Mouse (Mus musculus): ENCODE data around the gene Slc17a7.
A peak's percentile ranks its signal among the peaks of the same experiment; 100 is the strongest.
"Not testable (repeated sequence)": the region's sequence is repeated elsewhere in the genome, so short reads cannot be mapped to it uniquely, and the experiment has no call there.

Slc17a7 gene

GRCm38 (mm10) chr7:45154096-45154992 is 9.4 kb upstream of the Slc17a7 start, which contains the start of the genes Pih1d1 and Aldh16a1:
TSS of gene Pih1d1 (plus strand) at chr7:45154303.
TSS of gene Aldh16a1 (minus strand) at chr7:45154584.
- peak; percentile 95 for DNase-seq (ENCODE audit: low spot score)

DNA sequence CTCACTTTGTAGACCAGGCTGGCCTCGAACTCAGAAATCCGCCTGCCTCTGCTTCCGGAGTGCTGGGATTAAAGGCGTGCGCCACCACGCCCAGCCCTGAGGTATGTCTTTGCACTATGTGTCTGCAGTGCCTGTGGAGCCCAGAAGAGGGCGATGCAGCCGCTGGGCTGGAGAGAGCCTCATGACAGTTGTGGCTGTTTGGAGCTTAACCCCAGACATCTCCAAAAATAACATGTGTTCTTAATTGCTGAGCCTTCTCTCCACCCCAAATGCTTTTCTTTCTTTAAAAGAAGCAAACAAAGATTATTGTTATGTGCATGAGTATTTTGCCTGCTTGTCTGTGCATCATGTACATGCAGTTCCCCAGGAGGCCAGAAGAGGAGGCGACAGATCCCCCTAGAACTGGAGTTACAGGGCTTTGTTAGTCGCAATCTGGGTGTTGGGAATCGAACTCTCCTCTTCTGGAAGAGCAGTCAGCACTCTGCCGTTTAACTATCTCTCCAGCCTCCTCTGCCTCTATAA is 8.7 kb upstream of the Slc17a7 start:
- DNase-seq (ENCODE audit: low spot score) = peak; percentile 52

- no peak for DNase-seq (ENCODE audit: low spot score)
These were observed 8.2 kb upstream of the Slc17a7 start for GRCm38 (mm10) chr7:45155590-45155989.

DNA sequence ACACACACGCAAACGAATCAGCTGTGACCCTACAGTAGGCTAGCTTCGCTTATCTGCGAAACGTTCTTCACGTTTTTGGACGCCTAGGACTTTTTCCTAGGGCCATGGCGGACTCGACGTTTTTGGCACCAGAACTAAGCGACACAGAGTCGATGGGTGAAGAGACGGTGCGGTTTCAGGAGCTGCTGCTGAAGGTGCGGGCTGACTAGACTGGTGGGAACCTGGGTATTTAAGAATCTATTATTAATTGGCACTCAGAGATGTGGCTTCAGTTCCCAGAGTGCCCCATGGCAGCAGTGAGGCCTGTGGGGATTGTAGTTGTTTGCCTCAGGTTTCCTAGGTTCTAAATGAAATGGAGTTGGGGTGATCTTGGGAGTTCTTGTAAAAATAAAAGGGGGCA is 7.5 kb upstream of the Slc17a7 start:
- DNase-seq (ENCODE audit: low spot score) = no peak

DNA sequence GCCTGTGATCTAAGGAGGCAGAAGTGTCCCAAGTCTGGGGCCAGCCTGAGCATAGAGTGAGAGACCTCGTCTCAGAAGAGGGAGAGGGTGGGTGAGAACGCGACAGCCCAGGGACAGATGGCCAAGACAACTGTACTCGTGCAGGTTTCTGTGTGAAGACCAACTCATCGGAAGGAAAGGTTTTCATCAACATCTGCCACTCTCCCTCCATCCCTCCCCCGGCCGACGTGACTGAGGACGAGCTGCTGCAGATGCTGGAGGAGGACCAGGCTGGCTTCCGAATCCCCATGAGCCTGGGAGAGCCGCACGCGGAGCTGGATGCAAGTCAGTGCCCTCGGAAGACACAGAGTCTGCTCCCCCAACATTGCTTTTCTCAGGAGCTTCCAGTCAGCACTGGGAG is 6.3 kb upstream of the Slc17a7 start:
- DNase-seq (ENCODE audit: low spot score) = no peak

- no peak for DNase-seq (ENCODE audit: low spot score)
These were observed 4.8 kb upstream of the Slc17a7 start for GRCm38 (mm10) chr7:45158991-45159390.

DNA sequence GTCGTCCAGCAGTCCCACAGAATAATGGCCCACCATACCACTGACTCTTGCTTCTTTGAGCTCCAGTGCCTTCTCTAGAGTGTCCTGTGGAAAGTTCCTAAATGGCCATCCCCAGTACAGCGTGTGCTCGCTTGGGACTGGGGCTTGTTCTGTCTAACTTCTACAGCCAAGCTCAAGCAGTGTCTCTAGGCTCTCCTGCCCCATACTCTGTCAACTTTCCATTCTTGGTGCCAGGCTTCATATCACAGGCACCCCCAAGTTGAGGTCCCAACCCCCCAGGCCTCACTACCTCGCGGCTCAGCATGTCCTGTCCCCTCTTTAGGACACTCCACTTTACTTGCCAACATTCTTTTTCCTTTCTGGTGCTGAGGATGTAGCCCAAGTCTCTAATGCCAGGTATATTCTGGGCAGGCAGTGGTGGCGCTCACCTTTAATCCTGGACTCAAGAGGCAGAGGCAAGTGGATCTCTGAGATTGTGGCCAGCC is 3.4 kb upstream of the Slc17a7 start:
- no peak for DNase-seq (ENCODE audit: low spot score)

DNA sequence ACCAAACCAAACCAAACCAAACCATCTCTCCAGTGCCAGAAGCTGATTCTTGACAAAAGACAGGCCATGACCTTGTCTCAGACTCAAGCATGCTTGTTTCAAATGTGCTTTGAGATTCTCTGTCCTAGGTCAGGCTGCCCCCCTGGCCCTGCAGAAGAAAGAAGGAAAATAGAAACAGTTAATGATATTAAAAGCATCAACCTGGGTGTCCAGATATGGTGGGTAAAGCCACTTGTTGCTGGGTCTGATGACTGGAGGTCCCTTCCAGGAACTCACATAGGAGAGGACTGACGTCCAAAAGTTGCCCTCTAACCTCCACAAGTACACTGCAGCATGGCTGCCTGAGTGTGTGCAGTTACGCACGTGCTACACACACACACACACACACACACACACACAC is 2.9 kb upstream of the Slc17a7 start:
- no peak for DNase-seq (ENCODE audit: low spot score)

GRCm38 (mm10) chr7:45161612-45162473 is 1.9 kb upstream of the Slc17a7 start:
- DNase-seq (ENCODE audit: low spot score) = peak; percentile 88

GRCm38 (mm10) chr7:45162551-45162950 is 1.2 kb upstream of the Slc17a7 start:
- DNase-seq (ENCODE audit: low spot score) = no peak

GRCm38 (mm10) chr7:45162996-45163615 is 643 bp upstream of the Slc17a7 start:
- DNase-seq (ENCODE audit: low spot score) = no peak

DNA sequence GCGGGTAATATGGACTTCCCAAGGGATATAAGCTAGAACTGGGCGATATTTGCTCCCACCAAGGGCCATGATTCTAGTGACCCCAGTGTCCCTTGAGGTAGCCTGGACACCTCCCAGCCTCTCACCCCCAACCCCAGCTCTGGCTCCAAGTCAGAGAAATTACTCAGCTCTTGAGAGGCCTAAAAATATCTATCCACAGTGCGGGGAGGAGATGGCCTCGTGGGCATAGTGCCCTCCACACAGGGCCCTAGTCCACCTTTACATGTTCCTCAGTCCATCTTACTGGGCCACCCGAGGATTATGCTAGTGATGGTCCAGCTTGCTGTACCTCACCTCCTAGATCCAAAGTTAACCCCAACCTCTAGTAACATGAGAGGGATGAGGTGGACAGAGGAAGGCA is 1.1 kb downstream of the Slc17a7 start:
- DNase-seq (ENCODE audit: low spot score) = no peak

DNA sequence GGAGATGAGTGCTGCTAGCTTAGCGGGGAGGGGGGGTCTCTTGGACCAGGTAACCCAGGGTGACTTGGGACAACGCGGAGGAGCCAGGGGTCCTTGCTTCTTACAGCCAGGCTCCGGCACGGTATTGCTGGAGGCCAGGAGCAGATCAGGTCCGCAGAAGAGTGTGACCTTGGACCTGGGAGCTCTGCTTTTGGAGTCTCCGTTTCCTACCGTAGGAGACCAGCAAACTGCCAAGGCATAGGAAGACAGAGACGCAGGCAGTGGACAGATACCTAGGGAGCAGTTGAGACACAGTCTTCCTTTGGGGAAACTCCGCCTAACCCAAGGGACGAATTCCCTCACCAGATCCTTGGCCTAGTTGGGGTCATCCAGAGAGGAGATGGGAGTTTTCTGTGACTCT is 2.0 kb downstream of the Slc17a7 start:
- no peak for DNase-seq (ENCODE audit: low spot score)

GRCm38 (mm10) chr7:45166950-45167401 is 3.2 kb downstream of the Slc17a7 start:
- no peak for DNase-seq (ENCODE audit: low spot score)

DNA sequence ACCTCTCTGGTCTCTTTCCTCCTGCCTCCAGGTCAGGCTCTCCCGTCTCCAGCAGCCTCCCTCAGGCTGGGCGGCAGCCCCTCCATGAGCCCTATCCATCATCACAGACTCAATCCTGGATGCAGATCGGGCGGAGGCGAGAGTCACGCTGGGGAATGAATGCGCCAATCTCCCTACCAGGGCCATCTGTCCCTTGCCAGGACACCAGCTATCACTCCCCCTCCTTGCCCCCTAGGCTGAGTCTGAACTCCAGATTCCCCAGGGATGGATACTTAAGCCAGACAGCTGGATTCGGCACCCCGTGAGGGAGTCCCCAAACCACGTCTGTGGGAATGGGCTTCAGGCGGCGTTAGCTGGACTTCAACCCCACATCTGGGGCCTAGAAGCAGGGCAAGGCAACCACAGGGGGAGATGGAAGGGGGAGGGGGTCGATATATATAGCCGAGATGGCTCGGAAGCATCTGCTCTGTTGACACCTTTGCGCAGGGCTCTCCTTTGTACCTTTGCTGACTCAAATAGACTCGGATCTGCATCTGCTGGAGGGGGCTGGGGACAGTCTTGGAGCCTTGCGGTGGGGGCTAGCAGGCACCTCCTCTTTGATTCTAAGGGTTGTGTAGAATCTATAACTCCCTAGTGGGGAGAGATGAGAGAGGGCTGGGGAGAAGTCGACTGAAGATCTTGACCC is 4.2 kb downstream of the Slc17a7 start:
- no peak for DNase-seq (ENCODE audit: low spot score)

DNA sequence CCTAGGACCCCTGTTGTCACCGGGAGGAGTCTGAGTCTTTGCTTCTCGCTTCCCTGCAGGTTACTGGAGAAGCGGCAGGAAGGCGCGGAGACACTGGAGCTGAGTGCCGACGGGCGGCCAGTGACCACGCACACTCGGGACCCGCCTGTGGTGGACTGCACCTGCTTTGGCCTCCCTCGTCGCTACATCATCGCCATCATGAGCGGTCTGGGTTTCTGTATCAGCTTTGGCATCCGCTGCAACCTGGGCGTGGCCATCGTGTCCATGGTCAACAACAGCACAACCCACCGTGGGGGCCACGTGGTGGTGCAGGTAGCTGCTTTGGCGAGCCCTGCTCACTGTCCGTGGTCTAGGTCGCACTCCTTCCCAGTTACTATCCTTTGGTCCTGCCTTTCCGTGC is 4.9 kb downstream of the Slc17a7 start:
- DNase-seq (ENCODE audit: low spot score) = no peak

- no peak for DNase-seq (ENCODE audit: low spot score)
These were observed 5.7 kb downstream of the Slc17a7 start for GRCm38 (mm10) chr7:45169495-45169894.

DNA sequence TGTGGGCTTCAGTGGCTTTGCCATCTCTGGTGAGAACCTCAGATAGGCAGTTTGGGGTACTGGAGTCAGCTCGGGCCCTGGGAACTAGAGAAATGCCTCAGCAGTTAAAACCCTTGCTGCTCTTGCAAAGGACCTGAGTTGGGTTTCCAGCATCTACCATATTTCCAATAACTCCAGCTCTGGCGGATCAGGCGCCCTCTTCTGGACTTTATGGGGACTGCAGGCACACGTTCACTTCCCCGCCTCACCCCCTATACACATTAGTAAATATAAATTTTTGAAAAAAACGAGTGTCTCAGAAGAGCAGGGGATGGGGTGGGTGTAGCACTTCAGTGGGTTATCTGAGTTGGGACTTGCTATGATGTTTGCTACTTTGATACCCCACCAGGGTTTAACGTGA is 9.2 kb downstream of the Slc17a7 start:
- DNase-seq (ENCODE audit: low spot score) = no peak

DNA sequence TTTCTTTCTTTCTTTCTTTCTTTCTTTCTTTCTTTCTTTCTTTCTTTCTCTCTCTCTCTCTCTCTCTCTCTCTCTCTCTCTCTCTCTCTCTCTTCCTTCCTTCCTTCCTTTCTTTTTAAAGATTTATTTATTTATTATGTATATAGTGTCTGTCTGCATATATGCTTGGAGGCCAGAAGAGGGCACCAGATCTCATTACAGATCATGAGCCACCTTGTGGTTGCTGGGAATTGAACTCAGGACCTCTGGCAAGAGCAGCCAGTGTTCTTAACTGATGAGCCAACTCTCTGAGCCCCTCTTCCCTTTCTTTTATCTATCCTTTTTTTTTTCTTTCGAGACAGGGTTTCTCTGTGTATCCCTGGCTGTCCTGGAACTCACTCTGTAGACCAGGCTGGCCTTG is 10.0 kb downstream of the Slc17a7 start:
- not testable (repeated sequence) for DNase-seq (ENCODE audit: low spot score)

GRCm38 (mm10) chr7:45174567-45175280 is 11.0 kb downstream of the Slc17a7 start:
- no peak for DNase-seq (ENCODE audit: low spot score)

DNA sequence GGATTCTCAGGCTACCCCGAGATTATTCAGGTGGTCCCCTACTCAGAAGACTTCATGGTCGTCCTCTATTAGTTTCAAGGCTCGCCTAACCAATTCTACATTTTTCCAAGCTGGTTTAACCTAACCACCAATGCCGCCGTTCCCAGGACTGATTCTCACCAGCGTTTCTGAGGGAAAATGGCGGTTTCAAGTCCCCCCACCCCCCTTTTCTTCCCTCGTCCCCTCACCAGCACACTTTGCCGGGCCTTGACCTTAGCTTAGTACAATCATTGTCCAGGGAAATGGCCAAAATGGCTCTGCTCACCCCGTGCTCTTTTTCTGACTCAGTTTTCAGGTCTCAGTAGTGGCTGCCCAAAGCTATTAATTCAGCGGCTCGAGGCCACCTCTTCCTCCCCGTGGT is 11.6 kb downstream of the Slc17a7 start:
- no peak for DNase-seq (ENCODE audit: low spot score)
